Mouse (Mus musculus) adrenal gland, postnatal 14 days (tissue): ENCODE data around the gene Gm10160. TPM values are rescaled to one million over a fixed set of nuclear protein-coding genes. Genes with fewer than 3 reads are reported as not detected.

Experiments used
- DNase-seq: peaks from one replicate; pipeline ENCODE4 v3.0.0; 2021; ENCODE audit warnings: mixed read lengths
- total RNA-seq: library from RNA; stranded (reverse); gene quantifications from 2 replicates; pipeline ENCODE4 v1.2.3, GENCODE M21; 2021

Gm10160 gene
- total RNA-seq, 1 experiment from 2014 or later: not detected

DNA sequence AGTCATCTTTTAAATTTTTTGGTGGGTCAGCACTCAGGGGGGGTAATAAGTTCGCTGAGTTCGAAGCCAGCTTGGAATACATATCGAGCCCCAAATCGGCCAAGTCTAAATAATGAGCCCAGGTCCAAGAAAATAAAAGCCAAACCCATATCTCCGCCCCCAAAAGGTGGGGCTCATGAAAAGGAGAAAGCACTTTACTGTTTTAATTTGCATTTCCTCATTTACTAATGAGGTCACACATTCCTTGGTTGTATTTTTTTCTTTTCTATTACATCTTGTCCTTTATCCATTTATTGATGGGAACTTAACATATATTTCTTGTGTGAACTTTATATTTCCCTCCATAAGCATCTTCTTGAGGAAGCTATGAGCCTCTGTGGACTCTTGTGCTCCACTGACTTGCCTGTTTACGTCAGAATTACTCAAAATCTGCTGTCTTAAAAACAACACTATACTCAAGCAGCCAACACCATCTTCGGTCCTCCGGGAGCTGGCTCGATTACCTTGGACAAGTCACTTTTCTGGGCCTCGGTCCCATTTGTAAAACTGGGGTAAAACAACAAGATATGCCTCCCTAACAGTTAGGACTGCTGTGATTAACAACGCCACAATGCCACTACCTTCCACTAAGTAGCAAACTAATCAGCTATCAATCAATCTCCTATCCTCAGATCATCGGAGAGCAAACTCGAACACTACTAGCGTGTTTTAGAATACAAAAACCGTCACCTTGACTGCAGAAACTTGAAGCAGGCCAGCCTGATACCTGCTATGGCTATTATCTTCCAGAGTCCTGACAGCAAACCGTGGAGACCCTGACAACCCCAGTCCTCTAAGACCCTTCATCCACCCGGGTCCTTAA, 27.6 kb downstream of the Gm10160 start:
- no peak for DNase-seq

GRCm38 (mm10) chr7:81825381-81825780, 30.2 kb downstream of the Gm10160 start:
- peak; percentile 55 for DNase-seq

- DNase-seq: no peak
Measured at GRCm38 (mm10) chr7:81824906-81825305, 30.7 kb downstream of the Gm10160 start.

GRCm38 (mm10) chr7:81806067-81806466, 49.5 kb downstream of the Gm10160 start:
- DNase-seq: no peak

Other genes starting within 250 kb of the Gm10160 start
- gene Homer2, start 148.3 kb downstream of the Gm10160 start, total RNA-seq: 2.5 and 3.8 TPM in 2 replicates
- gene Ramac, start 92.9 kb downstream of the Gm10160 start, total RNA-seq: 40.6 and 42.4 TPM in 2 replicates
- 31.3 and 33.0 TPM in 2 replicates for gene 3110040N11Rik, start 66.3 kb downstream of the Gm10160 start, total RNA-seq
- gene Btbd1, start 26.4 kb downstream of the Gm10160 start, total RNA-seq: 136 and 144 TPM in 2 replicates
- gene Tm6sf1, start 3.2 kb upstream of the Gm10160 start, total RNA-seq: 13.3 and 16.5 TPM in 2 replicates
- 13.6 and 15.8 TPM in 2 replicates for gene Hdgfl3, start 78.7 kb upstream of the Gm10160 start, total RNA-seq
- gene Bnc1, start 136.5 kb upstream of the Gm10160 start, total RNA-seq: 0.93 and 0.98 TPM in 2 replicates